6 mouse cellular contexts compared by ENCODE assay signal in the genomic region with DNA sequence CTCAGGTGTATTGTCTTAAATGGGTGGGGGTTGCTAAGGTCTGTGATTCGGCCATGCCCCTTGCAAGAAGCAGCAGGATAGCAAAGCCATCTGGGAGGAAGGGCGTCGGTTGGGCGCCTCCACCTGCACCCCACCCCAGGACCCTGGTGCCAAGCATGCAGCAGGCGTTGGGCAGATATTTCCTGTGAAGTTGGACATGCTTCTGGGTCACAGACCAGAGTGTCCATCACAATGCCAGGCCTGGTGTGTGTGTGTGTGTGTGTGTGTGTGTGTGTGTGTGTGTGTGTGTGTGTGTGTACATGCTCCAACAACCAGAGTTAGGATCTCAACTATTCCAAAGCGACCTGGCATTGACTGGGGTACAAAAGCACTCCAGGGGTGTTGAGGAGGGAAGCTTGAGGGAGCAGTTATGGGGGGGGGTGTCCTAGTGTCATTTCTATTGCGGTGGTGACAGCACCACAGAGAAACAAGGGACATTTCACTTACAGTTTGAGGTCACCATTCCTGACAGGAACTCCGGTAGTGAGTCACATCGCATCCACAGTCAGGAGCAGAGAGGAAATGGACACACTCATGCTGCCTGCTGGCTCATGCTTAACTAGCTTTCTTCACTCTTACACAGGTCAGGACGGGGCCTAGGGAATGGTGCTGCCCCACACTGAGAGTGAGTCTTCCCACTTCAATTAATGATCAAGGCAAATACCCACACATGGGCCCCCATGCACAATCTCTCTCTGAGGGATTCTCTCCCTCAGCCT.
"Had no signal": no experiment of that assay in that cellular context is flagged by ENCODE, and none has a peak within 500 bp of the region (broad histone marks: within the 10 kb centered on the region; RNA-seq: fewer than 3 reads in every experiment).

No protein-coding gene starts in this region.

- H3K9ac ChIP-seq: kidney, embryonic 15.5 days; limb, embryonic 13.5 days; midbrain, embryonic 13.5 days; neural tube, embryonic 12.5 days; stomach, embryonic 15.5 days had no signal

- H3K4me3 ChIP-seq: kidney, embryonic 15.5 days; limb, embryonic 13.5 days; midbrain, embryonic 13.5 days; myocyte; neural tube, embryonic 12.5 days; stomach, embryonic 15.5 days had no signal

- H3K4me2 ChIP-seq: limb, embryonic 13.5 days; midbrain, embryonic 13.5 days; neural tube, embryonic 12.5 days had no signal

- H3K27ac ChIP-seq: kidney, embryonic 15.5 days; limb, embryonic 13.5 days; midbrain, embryonic 13.5 days; neural tube, embryonic 12.5 days; stomach, embryonic 15.5 days had no signal

- H3K9me3 ChIP-seq: kidney, embryonic 15.5 days; limb, embryonic 13.5 days; midbrain, embryonic 13.5 days; neural tube, embryonic 12.5 days; stomach, embryonic 15.5 days had no signal

- H3K36me3 ChIP-seq: midbrain, embryonic 13.5 days; neural tube, embryonic 12.5 days; stomach, embryonic 15.5 days had no signal

- H3K27me3 ChIP-seq: limb, embryonic 13.5 days; midbrain, embryonic 13.5 days; neural tube, embryonic 12.5 days; stomach, embryonic 15.5 days had no signal
